In the genomic region with DNA sequence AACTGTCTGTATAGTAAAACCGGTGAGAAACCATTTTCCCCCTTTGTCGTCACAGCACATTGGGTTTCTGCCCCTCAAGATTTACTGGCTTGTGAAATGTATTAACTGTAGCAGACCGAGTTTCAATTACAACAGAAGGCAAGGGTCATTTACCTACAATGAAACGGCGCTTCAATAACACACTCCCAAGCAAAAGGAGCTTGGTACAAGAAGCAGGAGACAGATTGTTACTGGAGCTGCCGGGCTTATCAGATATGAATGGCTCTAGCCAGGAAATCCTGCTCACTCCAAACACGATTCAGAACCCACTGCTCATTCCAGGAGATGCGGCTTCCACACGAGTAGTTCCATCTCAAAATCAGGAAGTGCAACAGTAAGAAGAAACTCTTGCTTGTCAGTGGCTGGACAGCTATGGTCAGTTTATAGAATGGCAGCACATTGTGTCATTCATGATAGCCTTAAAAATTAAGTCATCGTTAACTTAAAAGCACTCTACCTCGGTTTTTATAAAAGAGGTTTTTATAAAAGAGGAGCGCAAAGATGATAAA, we compare ENCODE assay signal across 13 mouse cellular contexts. TPM values are rescaled to one million over a fixed set of nuclear protein-coding genes. Genes with fewer than 3 reads are reported as not detected.
DNase-seq lines count a peak whose midpoint lies in the region; ATAC-seq and TF ChIP-seq lines count a peak whose summit lies in the region.
"Had no signal": no experiment of that assay in that cellular context is flagged by ENCODE, and none has a peak within 500 bp of the region (broad histone marks: within the 10 kb centered on the region; RNA-seq: fewer than 3 reads in every experiment).

No protein-coding gene starts in this region.

- no peaks in the 10 kb centered on the region for H3K79me2 ChIP-seq in CH12.LX (replicated peaks; ENCODE audit: control insufficient read depth, extremely low read depth, insufficient read depth, poor library complexity, severe bottlenecking)

- no peak for TF ChIP-seq RAD21 in CH12.LX (IDR thresholded peaks at IDR 0.05; ENCODE audit: low read depth, low read length)

- no peak for TF ChIP-seq CTCF in CH12.LX (conservative IDR thresholded peaks at IDR 0.05 in 1 of 2, IDR thresholded peaks at IDR 0.05 in 1 of 2; ENCODE audit: low read depth in 2 of 2, low read length in 2 of 2)

- H3K27ac ChIP-seq in hindbrain, embryonic 12.5 days: peak overlapping the region; percentile 9; the same call in 1 of the 2 replicates
- no peak overlapping the region for H3K27ac ChIP-seq in hindbrain, embryonic 16.5 days (ENCODE audit: low read depth, low read length)
- no peak overlapping the region for H3K27ac ChIP-seq in CH12.LX (ENCODE audit: insufficient read depth, low read depth)
- H3K27ac ChIP-seq in embryonic facial prominence, embryonic 10.5 days (replicated peaks): 0 out of 2 replicates have a peak overlapping the region, but pooled peaks have one; percentile 14
- 0 out of 2 replicates have a peak overlapping the region, but pooled peaks have one; percentile 37 for H3K27ac ChIP-seq in limb, embryonic 12.5 days
- H3K27ac ChIP-seq: embryonic facial prominence, embryonic 13.5 days; heart, embryonic 10.5 days had no signal

- dilution Hi-C loops in CH12.LX (cut with MboI; ENCODE audit: extremely low pct_ligation_motif_present, extremely low pct_unique_long_range_greater_than_20kb, low sequenced_read_pairs): no loop called here

- no peak overlapping the region for H3K4me2 ChIP-seq in hindbrain, embryonic 12.5 days (replicated peaks)
- H3K4me2 ChIP-seq in hindbrain, embryonic 16.5 days (ENCODE audit: low read length): no peak overlapping the region
- peak overlapping the region; percentile 62 for H3K4me2 ChIP-seq in CH12.LX (ENCODE audit: insufficient read depth, low read depth, poor library complexity, severe bottlenecking)
- peak overlapping the region; percentile 13; the same call in 1 of the 2 replicates for H3K4me2 ChIP-seq in limb, embryonic 12.5 days
- H3K4me2 ChIP-seq: embryonic facial prominence, embryonic 13.5 days had no signal

- H3K9me3 ChIP-seq in hindbrain, embryonic 12.5 days (replicated peaks): no peaks in the 10 kb centered on the region
- H3K9me3 ChIP-seq in hindbrain, embryonic 16.5 days (ENCODE audit: control insufficient read depth, low read length): no peaks in the 10 kb centered on the region
- no peaks in the 10 kb centered on the region for H3K9me3 ChIP-seq in CH12.LX (replicated peaks; ENCODE audit: low read length)
- no peaks in the 10 kb centered on the region for H3K9me3 ChIP-seq in embryonic facial prominence, embryonic 10.5 days
- no peaks in the 10 kb centered on the region for H3K9me3 ChIP-seq in limb, embryonic 12.5 days
- H3K9me3 ChIP-seq: embryonic facial prominence, embryonic 13.5 days; heart, embryonic 10.5 days had no signal

- no peak for TF ChIP-seq POLR2A in CH12.LX (IDR thresholded peaks at IDR 0.05; ENCODE audit: low read depth, low read length)

- H3K9ac ChIP-seq in hindbrain, embryonic 12.5 days: no peak overlapping the region
- no peak overlapping the region for H3K9ac ChIP-seq in hindbrain, embryonic 16.5 days (ENCODE audit: low read depth, low read length)
- no peak overlapping the region for H3K9ac ChIP-seq in CH12.LX (ENCODE audit: insufficient read depth, low read depth)
- no peak overlapping the region for H3K9ac ChIP-seq in limb, embryonic 12.5 days (replicated peaks)
- H3K9ac ChIP-seq: embryonic facial prominence, embryonic 13.5 days had no signal

- no peaks in the 10 kb centered on the region for H3K27me3 ChIP-seq in hindbrain, embryonic 12.5 days
- no peaks in the 10 kb centered on the region for H3K27me3 ChIP-seq in hindbrain, embryonic 16.5 days (replicated peaks; ENCODE audit: control insufficient read depth, insufficient read depth, low read length)
- peaks cover 1% of the 10 kb centered on the region for H3K27me3 ChIP-seq in CH12.LX (replicated peaks)
- no peaks in the 10 kb centered on the region for H3K27me3 ChIP-seq in embryonic facial prominence, embryonic 10.5 days (replicated peaks; ENCODE audit: low read depth, poor library complexity, severe bottlenecking)
- H3K27me3 ChIP-seq in limb, embryonic 12.5 days: no peaks in the 10 kb centered on the region
- H3K27me3 ChIP-seq: embryonic facial prominence, embryonic 13.5 days had no signal

- in situ Hi-C loops in CH12.LX (cut with MboI; ENCODE audit: low pct_ligation_motif_present, low pct_unique_long_range_greater_than_20kb, low sequenced_read_pairs): no loop called here

- H3K4me1 ChIP-seq in hindbrain, embryonic 12.5 days: peaks cover 23% of the 10 kb centered on the region
- H3K4me1 ChIP-seq in hindbrain, embryonic 16.5 days (ENCODE audit: control insufficient read depth, insufficient read depth, low read depth, low read length): no peaks in the 10 kb centered on the region
- H3K4me1 ChIP-seq in CH12.LX (ENCODE audit: control insufficient read depth in 1 of 2, insufficient read depth in 2 of 2): peaks cover 0 to 5% of the 10 kb centered on the region in 2 experiments; a peak in 2 of 4 replicates
- peaks cover 31% of the 10 kb centered on the region for H3K4me1 ChIP-seq in embryonic facial prominence, embryonic 10.5 days
- peaks cover 32% of the 10 kb centered on the region for H3K4me1 ChIP-seq in limb, embryonic 12.5 days (replicated peaks)

- no peak for TF ChIP-seq EP300 in CH12.LX (IDR thresholded peaks at IDR 0.05; ENCODE audit: low read length)

- no peak for DNase-seq in CH12.LX (ENCODE audit: extremely low read depth)
- DNase-seq in embryonic facial prominence, embryonic 10.5 days (ENCODE audit: low spot score): no peak
- no peak for DNase-seq in gastrocnemius, postnatal 4 days (ENCODE audit: low spot score in 2 of 2)
- DNase-seq in left cerebral cortex, adult 8-10 months (ENCODE audit: low spot score in 2 of 2): no peak
- DNase-seq: adrenal gland, postnatal 25 days; cerebellum, adult 9-10 months; left cerebral cortex, postnatal 4 days had no signal

- 56% methylated on average over 12 of the region's 12 CpGs for WGBS in hindbrain, embryonic 12.5 days
- 48% methylated on average over 12 of the region's 12 CpGs for WGBS in hindbrain, embryonic 16.5 days
- 63% methylated on average over 12 of the region's 12 CpGs for WGBS in embryonic facial prominence, embryonic 10.5 days
- WGBS in limb, embryonic 12.5 days: 38% methylated on average over 12 of the region's 12 CpGs

- ATAC-seq in hindbrain, embryonic 12.5 days (ENCODE audit: low FRiP score): no peak
- ATAC-seq in hindbrain, embryonic 16.5 days: no peak
- no peak for ATAC-seq in limb, embryonic 12.5 days (ENCODE audit: insufficient number of reproducible peaks, insufficient read depth, low FRiP score, low TSS enrichment, low read depth)
- ATAC-seq: lung, postnatal 0 days had no signal

- H3K36me3 ChIP-seq in hindbrain, embryonic 12.5 days: no peaks in the 10 kb centered on the region
- H3K36me3 ChIP-seq in hindbrain, embryonic 16.5 days (ENCODE audit: control insufficient read depth, insufficient read depth, low read length): no peaks in the 10 kb centered on the region
- no peaks in the 10 kb centered on the region for H3K36me3 ChIP-seq in CH12.LX (replicated peaks in 1 of 2; ENCODE audit: control insufficient read depth in 1 of 2, insufficient read depth in 1 of 2, low read length in 1 of 2)
- no peaks in the 10 kb centered on the region for H3K36me3 ChIP-seq in embryonic facial prominence, embryonic 10.5 days (replicated peaks)
- no peaks in the 10 kb centered on the region for H3K36me3 ChIP-seq in limb, embryonic 12.5 days
- H3K36me3 ChIP-seq: embryonic facial prominence, embryonic 13.5 days; heart, embryonic 10.5 days had no signal

- no peak overlapping the region for H3K4me3 ChIP-seq in hindbrain, embryonic 12.5 days
- no peak overlapping the region for H3K4me3 ChIP-seq in hindbrain, embryonic 16.5 days (ENCODE audit: low read length)
- no peak overlapping the region for H3K4me3 ChIP-seq in CH12.LX (replicated peaks in 1 of 3; ENCODE audit: low read depth in 2 of 3, low read length in 2 of 3, poor library complexity in 1 of 3)
- H3K4me3 ChIP-seq in embryonic facial prominence, embryonic 10.5 days: no peak overlapping the region
- H3K4me3 ChIP-seq in limb, embryonic 12.5 days (replicated peaks): no peak overlapping the region
- H3K4me3 ChIP-seq: embryonic facial prominence, embryonic 13.5 days; heart, embryonic 10.5 days had no signal

TF ChIP-seq in CH12.LX, 34 proteins besides CTCF, POLR2A, EP300 and RAD21 (continues in another document):
- TF ChIP-seq SIN3A (IDR thresholded peaks at IDR 0.05; ENCODE audit: low read length) (no peak), NELFE (IDR thresholded peaks at IDR 0.05; ENCODE audit: low read depth, low read length) (no peak), CHD2 (IDR thresholded peaks at IDR 0.05; ENCODE audit: low read length) (no peak), ZC3H11A (IDR thresholded peaks at IDR 0.05; ENCODE audit: low read depth, low read length) (no peak), USF1 (IDR thresholded peaks at IDR 0.05; ENCODE audit: low read depth, low read length) (no peak), JUND (conservative IDR thresholded peaks at IDR 0.05; ENCODE audit: low read depth, low read length) (no peak), ETS1 (conservative IDR thresholded peaks at IDR 0.05; ENCODE audit: low read depth, low read length) (no peak), MAZ (IDR thresholded peaks at IDR 0.05; ENCODE audit: low read depth, low read length) (no peak)

RNA-seq across cellular contexts. Expression of a gene that starts 28.5 kb away (rescaled TPM):
- 56.6 and 63.3 TPM in 2 replicates for polyA plus RNA-seq in hindbrain, embryonic 12.5 days (2016; fragmentation: Nextera tagmentation; extraction: Ambion mirVana)
- polyA plus RNA-seq in hindbrain, embryonic 16.5 days (2015; fragmentation: Nextera tagmentation; extraction: Ambion mirVana): 48.7 and 52.0 TPM in 2 replicates
- 37.1 and 43.4 TPM in 2 replicates for total RNA-seq in CH12.LX (2012; rRNA removed)
- 78.1 and 89.0 TPM in 2 replicates for total RNA-seq in CH12.LX (2014; rRNA removed)
- 66.2 and 69.3 TPM in 2 replicates for polyA plus RNA-seq in CH12.LX (2012; ENCODE audit: insufficient read length, low read depth)
- polyA plus RNA-seq in embryonic facial prominence, embryonic 10.5 days (2016; fragmentation: Nextera tagmentation; extraction: Ambion mirVana): 65.8 and 66.2 TPM in 2 replicates
- 44.4 and 49.7 TPM in 2 replicates for polyA plus RNA-seq in limb, embryonic 12.5 days (2016; fragmentation: Nextera tagmentation; extraction: Ambion mirVana)
- total RNA-seq in gastrocnemius, postnatal 4 days (2021): 10 to 100 TPM; 20.7 to 22.1 TPM
- 10 to 100 TPM; 25.3 to 30.8 (median 27.7) TPM for total RNA-seq in left cerebral cortex, adult 8-10 months (2022)

RNA-seq across cellular contexts. Expression of a gene that starts 59.6 kb away (rescaled TPM):
- 67.1 and 74.1 TPM in 2 replicates for polyA plus RNA-seq in hindbrain, embryonic 12.5 days (2016; fragmentation: Nextera tagmentation; extraction: Ambion mirVana)
- polyA plus RNA-seq in hindbrain, embryonic 16.5 days (2015; fragmentation: Nextera tagmentation; extraction: Ambion mirVana): 45.4 and 48.3 TPM in 2 replicates
- 56.8 and 57.7 TPM in 2 replicates for total RNA-seq in CH12.LX (2012; rRNA removed)
- 59.6 and 67.4 TPM in 2 replicates for total RNA-seq in CH12.LX (2014; rRNA removed)
- 72.1 and 80.4 TPM in 2 replicates for polyA plus RNA-seq in CH12.LX (2012; ENCODE audit: insufficient read length, low read depth)
- 85.8 and 90.1 TPM in 2 replicates for polyA plus RNA-seq in embryonic facial prominence, embryonic 10.5 days (2016; fragmentation: Nextera tagmentation; extraction: Ambion mirVana)
- polyA plus RNA-seq in limb, embryonic 12.5 days (2016; fragmentation: Nextera tagmentation; extraction: Ambion mirVana): 74.4 and 78.2 TPM in 2 replicates
- total RNA-seq in gastrocnemius, postnatal 4 days (2021): 100 to 1,000 TPM; 106 to 109 TPM
- total RNA-seq in left cerebral cortex, adult 8-10 months (2022): 100 to 1,000 TPM; 107 to 112 (median 109) TPM

Comparison
In these comparisons a context has a peak if more than half of its experiments do, and no peak if none do; other contexts are left out.
1. H3K27ac ChIP-seq: peak in hindbrain, embryonic 12.5 days (single experiment), embryonic facial prominence, embryonic 10.5 days (single experiment) and limb, embryonic 12.5 days (single experiment); none in hindbrain, embryonic 16.5 days (single experiment) and CH12.LX (single experiment).
2. H3K4me2 ChIP-seq: peak in CH12.LX (single experiment) and limb, embryonic 12.5 days (single experiment); none in hindbrain, embryonic 12.5 days (single experiment) and hindbrain, embryonic 16.5 days (single experiment).